8 mouse cellular contexts compared by ENCODE assay signal in genomic region chr13:58215592-58216341, GRCm38 (mm10). TPM values are rescaled to one million over a fixed set of nuclear protein-coding genes. Genes with fewer than 3 reads are reported as not detected.
DNase-seq lines count a peak whose midpoint lies in the region; ATAC-seq lines count a peak whose summit lies in the region.

Gene Ubqln1 (minus strand): TSS chr13:58215653.

- H3K4me2 ChIP-seq in hindbrain, embryonic 12.5 days (replicated peaks), result peak within 1 kb of the TSS; percentile 85

- peak; percentile 89 for DNase-seq in NIH3T3 (ENCODE audit: low read depth)
- DNase-seq in cerebellum, postnatal 10 days, result peak; percentile 95
- DNase-seq in frontal cortex, postnatal 10 days (ENCODE audit: low spot score in 2 of 2), result peak; percentile 75 to 87
- peak; percentile 91 for DNase-seq in layer of hippocampus, postnatal 14 days (ENCODE audit: low spot score in 2 of 2)
- peak; percentile 88 for DNase-seq in lung, postnatal 14 days
- DNase-seq in retina, adult 2 months (ENCODE audit: low read depth, low spot score), result peak; percentile 77
- DNase-seq in thymus, postnatal 36 days, result peak; percentile 88 to 89

- peak within 1 kb of the TSS; percentile 83 for H3K27ac ChIP-seq in hindbrain, embryonic 12.5 days

- H3K9me3 ChIP-seq in hindbrain, embryonic 12.5 days (replicated peaks), result no peaks in the 10 kb centered on the region

- no peaks in the 10 kb centered on the region for H3K36me3 ChIP-seq in hindbrain, embryonic 12.5 days

- 4% methylated on average over 59 of the region's 62 CpGs for WGBS in hindbrain, embryonic 12.5 days

- peak within 1 kb of the TSS; percentile 95 for H3K4me3 ChIP-seq in hindbrain, embryonic 12.5 days

- no peaks in the 10 kb centered on the region for H3K27me3 ChIP-seq in hindbrain, embryonic 12.5 days

- H3K4me1 ChIP-seq in hindbrain, embryonic 12.5 days, result peaks cover 32% of the 10 kb centered on the region

- H3K9ac ChIP-seq in hindbrain, embryonic 12.5 days, result peak within 1 kb of the TSS; percentile 99

- peak; percentile 93 for ATAC-seq in hindbrain, embryonic 12.5 days (ENCODE audit: low FRiP score)

RNA-seq across cellular contexts. Expression of gene Ubqln1, which starts in this region (rescaled TPM):
- 161 and 169 TPM in 2 replicates for polyA plus RNA-seq in hindbrain, embryonic 12.5 days (2016; fragmentation: Nextera tagmentation; extraction: Ambion mirVana)
- total RNA-seq in layer of hippocampus, postnatal 14 days (2021), result 100 to 1,000 TPM; 135 TPM

Comparison
In these comparisons a context has a peak if more than half of its experiments do, and no peak if none do; other contexts are left out.
1. Peak in every context shown above with its lines: DNase-seq, ATAC-seq, H3K4me3 ChIP-seq and H3K27ac ChIP-seq.